Mouse (Mus musculus) hindbrain, embryonic 16.5 days (tissue): ENCODE results near the gene Zfp386. TPM values are rescaled to one million over a fixed set of nuclear protein-coding genes. Genes with fewer than 3 reads are reported as not detected.

Source experiments
- ATAC-seq: fragments of 200-750 bp; cut with Nextera tagmentation; 2 replicates; pipeline ENCODE4 v1.8.0; 2017; ENCODE audit warnings: moderate TSS enrichment, moderate library complexity
- H3K27ac ChIP-seq: fragments of 300-500 bp; sonication (generic); 2 replicates; pipeline ENCODE4 v1.5.1; 2014; ENCODE audit warnings: low read depth, mild to moderate bottlenecking, control low read depth, low read length, moderate library complexity
- H3K27me3 ChIP-seq: fragments of 300-500 bp; sonication (generic); replicated peaks from 2 replicates; pipeline ENCODE4 v1.6.1; 2014; ENCODE audit warnings: low read length; ENCODE audit not compliant: control insufficient read depth, insufficient read depth
- H3K36me3 ChIP-seq: fragments of 300-500 bp; sonication (generic); 2 replicates; pipeline ENCODE4 v1.6.1; 2014; ENCODE audit warnings: mild to moderate bottlenecking, low read length, moderate library complexity, mixed read lengths; ENCODE audit not compliant: control insufficient read depth, insufficient read depth
- H3K4me1 ChIP-seq: fragments of 300-500 bp; sonication (generic); 2 replicates; pipeline ENCODE4 v1.6.1; 2014; ENCODE audit warnings: low read depth, low read length; ENCODE audit not compliant: control insufficient read depth, insufficient read depth
- H3K4me2 ChIP-seq: fragments of 300-500 bp; sonication (generic); 2 replicates; pipeline ENCODE4 v1.6.1; 2014; ENCODE audit warnings: mild to moderate bottlenecking, low read length, control low read depth, moderate library complexity
- H3K4me3 ChIP-seq: fragments of 300-500 bp; sonication (generic); 2 replicates; pipeline ENCODE4 v1.5.1; 2014; ENCODE audit warnings: mild to moderate bottlenecking, low read length, control low read depth, moderate library complexity
- H3K9ac ChIP-seq: fragments of 300-500 bp; sonication (generic); 2 replicates; pipeline ENCODE4 v1.6.1; 2014; ENCODE audit warnings: low read depth, mild to moderate bottlenecking, control low read depth, low read length, moderate library complexity
- H3K9me3 ChIP-seq: fragments of 300-500 bp; sonication (generic); 2 replicates; pipeline ENCODE4 v1.6.1; 2014; ENCODE audit warnings: mild to moderate bottlenecking, low read length, moderate library complexity; ENCODE audit not compliant: control insufficient read depth
- WGBS: fragments of 180-500 bp; shearing (Covaris S2); extraction: QIAGEN DNeasy Blood & Tissue Kit; methylation state at CpG from one replicate; pipeline ENCODE4 v1.1.7; 2014; 5-methylcytosine and 5-hydroxymethylcytosine counted together
- polyA plus RNA-seq: library from polyadenylated mRNA; unstranded; fragments of >200 nt; fragmentation: Nextera tagmentation; extraction: Ambion mirVana; gene quantifications from 2 replicates; pipeline ENCODE4 v1.2.1, GENCODE M21; 2015

Zfp386 gene
- polyA plus RNA-seq, 1 experiment from 2014 or later: 47.1 TPM

DNA sequence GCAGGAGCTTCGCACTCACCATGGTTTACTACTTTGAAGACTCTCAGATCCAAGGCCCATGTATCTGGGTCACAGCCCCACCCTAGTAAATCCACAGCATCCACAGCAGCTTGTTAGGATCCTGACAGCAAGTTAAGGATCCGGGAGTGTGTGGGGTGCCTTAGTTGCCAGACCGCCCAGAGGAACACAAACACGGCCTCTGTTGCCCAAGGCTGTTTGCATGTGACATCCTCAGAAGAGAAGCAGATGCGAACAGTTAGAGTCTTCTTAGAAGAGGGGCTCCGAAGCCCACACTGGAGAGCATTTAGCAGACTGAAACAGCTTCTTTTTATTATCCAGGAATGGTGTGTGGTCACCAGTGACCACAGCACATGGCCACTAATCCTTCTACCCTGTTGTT, 35.6 kb downstream of the Zfp386 start:
- peaks cover 7% of the 10 kb centered on the region; the same call in 1 of the 2 replicates for H3K27me3 ChIP-seq
- H3K36me3 ChIP-seq: no peaks in the 10 kb centered on the region
- no peaks in the 10 kb centered on the region for H3K9me3 ChIP-seq
- no peaks in the 10 kb centered on the region for H3K4me1 ChIP-seq
- no peak for ATAC-seq
- no peak overlapping the region for H3K27ac ChIP-seq
- no peak overlapping the region for H3K4me3 ChIP-seq
- H3K4me2 ChIP-seq: no peak overlapping the region
- H3K9ac ChIP-seq: no peak overlapping the region
- 84% methylated on average over 6 of the region's 6 CpGs for WGBS

DNA sequence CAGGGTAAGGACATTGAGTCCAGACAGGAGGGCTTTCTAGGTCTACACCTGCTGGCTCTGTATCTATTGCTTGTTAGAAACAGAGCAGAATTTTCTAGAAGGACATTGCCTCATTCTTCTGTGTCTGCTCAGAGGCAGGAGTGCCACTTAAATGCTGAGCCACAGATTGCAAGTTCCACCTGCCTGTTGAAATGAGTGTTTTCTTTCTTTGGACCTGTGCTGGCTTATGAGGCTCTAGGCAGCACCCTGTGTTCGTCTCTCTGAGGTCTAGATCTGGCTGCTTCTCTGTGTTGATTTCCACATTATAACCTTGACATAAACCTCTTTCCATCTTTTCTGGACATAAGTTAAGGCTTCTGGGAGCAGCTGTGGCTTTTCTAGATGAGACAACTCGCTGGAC, 36.8 kb downstream of the Zfp386 start:
- H3K4me2 ChIP-seq: no peak overlapping the region
- 86% methylated on average over 2 of the region's 2 CpGs for WGBS

DNA sequence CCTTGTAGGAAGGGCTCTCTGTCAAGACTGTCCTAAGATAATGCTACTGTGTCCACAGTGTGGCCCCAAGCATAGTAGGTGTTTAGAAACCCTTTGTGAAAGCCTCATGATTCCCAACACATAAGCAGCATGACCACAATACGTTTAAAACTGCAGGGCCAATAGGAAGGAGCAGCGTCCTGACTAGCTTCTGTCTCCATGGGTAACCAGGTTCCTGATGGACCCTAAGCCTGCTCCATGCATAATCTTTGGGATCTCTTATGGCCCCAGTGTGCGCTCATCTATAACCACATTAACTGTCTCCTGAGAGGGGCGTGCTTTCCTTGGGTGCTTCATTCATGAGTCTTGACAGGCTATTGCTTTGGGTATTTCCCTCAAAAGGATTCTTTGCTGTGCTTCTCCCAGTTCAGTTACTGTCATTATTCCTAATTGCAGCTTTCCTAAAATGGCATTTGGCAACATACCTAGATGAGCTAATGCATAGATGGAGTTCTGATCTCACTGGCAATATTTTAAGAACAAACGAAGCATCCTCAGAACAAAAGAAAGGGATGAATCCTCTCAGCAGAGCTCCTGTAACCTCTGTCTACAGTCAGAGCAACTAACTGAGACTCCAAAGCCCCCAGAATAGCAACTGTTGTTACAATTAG, 39.6 kb downstream of the Zfp386 start:
- no peak overlapping the region for H3K4me3 ChIP-seq
- no peak overlapping the region for H3K27ac ChIP-seq
- no peaks in the 10 kb centered on the region for H3K4me1 ChIP-seq
- no peak overlapping the region for H3K4me2 ChIP-seq
- no peaks in the 10 kb centered on the region for H3K27me3 ChIP-seq
- 83% methylated on average over 5 of the region's 5 CpGs for WGBS
- H3K36me3 ChIP-seq: no peaks in the 10 kb centered on the region
- ATAC-seq: no peak
- H3K9ac ChIP-seq: no peak overlapping the region
- H3K9me3 ChIP-seq: no peaks in the 10 kb centered on the region

More for the DNA sequence above, 36.8 kb downstream of the Zfp386 start:
- ATAC-seq: no peak
- H3K9ac ChIP-seq: no peak overlapping the region
- no peaks in the 10 kb centered on the region for H3K27me3 ChIP-seq
- no peaks in the 10 kb centered on the region for H3K36me3 ChIP-seq
- H3K4me1 ChIP-seq: no peaks in the 10 kb centered on the region
- no peak overlapping the region for H3K27ac ChIP-seq
- H3K4me3 ChIP-seq: no peak overlapping the region
- no peaks in the 10 kb centered on the region for H3K9me3 ChIP-seq

DNA sequence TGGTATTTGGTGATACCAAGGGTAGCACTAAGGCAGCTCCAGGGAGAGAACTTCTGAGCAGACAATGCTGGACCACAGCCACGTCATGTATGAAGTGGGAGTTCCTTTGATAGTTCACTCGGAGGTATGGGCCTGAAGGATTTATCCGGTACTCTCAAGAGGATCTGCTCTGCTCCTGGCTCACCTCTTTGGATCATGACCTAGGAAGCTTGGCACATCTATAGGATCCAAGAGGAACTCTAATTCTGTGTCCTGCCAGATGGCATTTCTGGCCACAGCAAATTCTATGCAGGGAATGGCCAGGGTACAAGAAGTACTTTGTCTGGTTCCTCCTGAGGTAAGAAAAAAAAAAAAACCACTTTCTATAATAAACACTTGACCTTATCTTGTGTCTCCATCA, 42.3 kb downstream of the Zfp386 start:
- Histone ChIP-seq H3K27me3 (no peaks in the 10 kb centered on the region), H3K9me3 (no peaks in the 10 kb centered on the region), H3K4me2 (no peak overlapping the region), H3K4me1 (no peaks in the 10 kb centered on the region), H3K4me3 (no peak overlapping the region), H3K36me3 (no peaks in the 10 kb centered on the region), H3K27ac (no peak overlapping the region), H3K9ac (no peak overlapping the region)
- WGBS: 88% methylated on average over 3 of the region's 3 CpGs
- ATAC-seq: no peak

DNA sequence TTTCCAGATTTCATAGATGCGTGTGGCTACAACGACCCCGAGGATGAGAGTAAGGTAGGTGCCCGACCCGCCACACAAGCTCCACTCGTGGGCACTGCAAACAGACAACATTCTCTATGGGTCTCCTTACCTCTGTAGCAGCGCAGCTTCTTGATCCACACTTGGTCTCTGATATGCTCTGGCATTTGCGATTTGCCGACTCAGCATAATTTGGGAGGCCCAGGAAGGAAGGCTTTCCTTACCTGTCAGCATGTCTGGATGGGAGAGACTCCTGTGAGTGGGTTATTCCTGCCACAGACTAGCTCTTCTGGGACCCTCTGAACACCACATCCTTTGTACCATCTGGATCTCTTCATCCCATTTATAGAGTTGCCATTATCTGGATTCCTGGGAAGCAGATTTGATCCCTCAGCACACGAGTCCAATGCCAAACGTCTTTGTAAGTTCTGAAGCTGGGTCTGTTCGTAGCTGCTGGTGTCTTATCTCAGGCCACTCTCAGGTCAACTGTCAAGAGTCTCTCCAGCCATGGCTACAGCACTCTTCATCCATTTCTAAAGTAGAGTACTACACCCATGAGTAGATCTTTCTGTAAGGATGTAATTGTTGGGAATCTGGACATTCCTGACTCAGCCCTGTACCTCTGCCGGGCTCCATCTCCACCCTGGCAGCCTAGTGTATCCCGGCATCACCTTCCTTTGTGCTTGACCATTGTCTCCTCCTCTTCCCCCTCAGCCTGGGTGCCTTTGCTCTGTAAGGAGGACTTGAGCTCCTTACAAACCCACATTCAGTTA, 47.4 kb downstream of the Zfp386 start:
- Histone ChIP-seq H3K4me3 (no peak overlapping the region), H3K27ac (no peak overlapping the region), H3K27me3 (no peaks in the 10 kb centered on the region), H3K9ac (no peak overlapping the region), H3K4me1 (no peaks in the 10 kb centered on the region), H3K4me2 (no peak overlapping the region), H3K9me3 (no peaks in the 10 kb centered on the region), H3K36me3 (no peaks in the 10 kb centered on the region)
- 93% methylated on average over 14 of the region's 14 CpGs for WGBS
- ATAC-seq: no peak

DNA sequence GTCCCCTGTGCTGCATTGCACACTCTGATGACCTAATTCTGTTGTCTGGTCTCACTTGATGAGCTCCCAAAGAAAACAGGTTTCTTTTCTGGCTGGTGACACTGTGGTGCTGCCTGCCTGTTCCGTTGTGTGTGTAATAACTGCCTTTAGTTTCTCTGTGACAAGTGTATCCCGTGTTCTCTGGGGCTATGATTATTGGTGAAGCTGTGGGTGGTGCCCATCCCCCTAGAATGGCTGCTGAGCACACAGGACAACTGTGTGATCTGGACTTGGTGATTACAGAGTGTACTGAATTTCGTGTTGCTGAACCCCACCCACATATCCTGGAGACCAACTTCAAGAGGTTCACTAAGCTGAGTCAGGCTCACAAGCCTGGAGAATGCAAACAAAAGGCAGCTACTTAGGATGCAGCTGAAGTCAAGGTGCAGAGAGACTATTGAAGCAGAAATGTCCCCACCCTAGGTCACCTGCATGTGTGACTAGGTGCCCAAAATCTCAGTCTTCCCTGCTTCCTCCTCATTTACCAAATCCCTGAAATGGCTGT, 48.9 kb downstream of the Zfp386 start:
- H3K4me2 ChIP-seq: no peak overlapping the region
- 74% methylated on average over 3 of the region's 3 CpGs for WGBS
- H3K36me3 ChIP-seq: no peaks in the 10 kb centered on the region

DNA sequence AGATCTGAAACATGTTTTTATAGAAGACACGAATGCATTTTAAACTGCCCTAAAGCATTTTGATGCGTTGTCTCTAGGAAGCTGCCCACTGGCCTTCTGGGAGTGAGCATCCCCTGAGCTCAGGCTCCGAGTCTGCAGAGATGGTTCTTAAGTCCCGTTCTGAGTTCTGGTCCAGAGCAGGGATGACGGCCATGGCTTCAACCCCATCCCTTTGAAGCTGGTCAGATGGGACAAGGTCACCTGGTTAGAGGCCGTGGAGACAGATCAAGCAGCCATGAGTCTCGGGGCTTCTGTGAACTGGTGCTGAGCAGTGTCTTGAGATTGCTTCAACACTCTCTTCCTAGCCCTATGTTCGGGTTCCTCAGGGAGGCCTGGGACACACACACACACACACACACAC, 49.6 kb downstream of the Zfp386 start:
- WGBS: 92% methylated on average over 7 of the region's 8 CpGs
- Histone ChIP-seq H3K36me3 (no peaks in the 10 kb centered on the region), H3K4me3 (no peak overlapping the region), H3K9me3 (no peaks in the 10 kb centered on the region), H3K27ac (no peak overlapping the region), H3K4me1 (no peaks in the 10 kb centered on the region), H3K4me2 (no peak overlapping the region), H3K9ac (no peak overlapping the region), H3K27me3 (no peaks in the 10 kb centered on the region)
- no peak for ATAC-seq

More for the DNA sequence above, 48.9 kb downstream of the Zfp386 start:
- Histone ChIP-seq H3K9ac (no peak overlapping the region), H3K27ac (no peak overlapping the region), H3K4me1 (no peaks in the 10 kb centered on the region), H3K4me3 (no peak overlapping the region), H3K27me3 (no peaks in the 10 kb centered on the region), H3K9me3 (no peaks in the 10 kb centered on the region)
- no peak for ATAC-seq

DNA sequence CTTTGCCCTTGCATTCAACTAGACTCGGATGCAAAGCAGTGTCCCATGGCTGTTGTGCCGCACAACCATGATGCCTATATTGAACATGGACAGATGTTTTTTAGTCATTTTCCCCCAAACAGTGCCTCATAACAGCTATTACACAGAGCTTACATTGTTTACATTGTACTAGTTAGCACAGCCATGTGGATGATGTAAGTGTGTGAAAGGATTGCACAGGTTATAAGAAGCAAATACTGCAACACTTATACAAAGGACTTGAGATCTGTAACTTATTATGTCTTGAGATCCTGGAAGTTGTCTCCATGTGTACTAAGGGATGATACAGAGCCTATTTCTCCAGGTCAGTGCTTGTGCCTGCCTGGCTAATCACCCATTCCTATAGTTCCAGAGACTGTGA, 54.4 kb downstream of the Zfp386 start:
- WGBS: 90% methylated on average over 2 of the region's 2 CpGs
- no peaks in the 10 kb centered on the region for H3K9me3 ChIP-seq
- no peak overlapping the region for H3K4me3 ChIP-seq
- H3K27me3 ChIP-seq: no peaks in the 10 kb centered on the region
- no peaks in the 10 kb centered on the region for H3K4me1 ChIP-seq
- no peak overlapping the region for H3K27ac ChIP-seq
- H3K4me2 ChIP-seq: no peak overlapping the region
- H3K9ac ChIP-seq: no peak overlapping the region
- no peaks in the 10 kb centered on the region for H3K36me3 ChIP-seq
- no peak for ATAC-seq
